Mouse (Mus musculus): ENCODE results near the gene 1700019D03Rik. TPM values are rescaled to one million over a fixed set of nuclear protein-coding genes. Genes with fewer than 3 reads are reported as not detected.

The 1700019D03Rik gene
- polyA plus RNA-seq, 1 experiment, result not detected

- no peak for TF ChIP-seq GATA1 (IDR thresholded peaks at IDR 0.05; ENCODE audit: low read length)
These were observed 48.0 kb downstream of the 1700019D03Rik start for GRCm38 (mm10) chr1:52971881-52972503.

GRCm38 (mm10) chr1:52964581-52964980 is 55.4 kb downstream of the 1700019D03Rik start:
- no peak for TF ChIP-seq GATA1 (IDR thresholded peaks at IDR 0.05; ENCODE audit: low read length)

GRCm38 (mm10) chr1:52963097-52963496 is 56.9 kb downstream of the 1700019D03Rik start:
- no peak for TF ChIP-seq GATA1 (IDR thresholded peaks at IDR 0.05; ENCODE audit: low read length)

- no peak for TF ChIP-seq GATA1 (IDR thresholded peaks at IDR 0.05; ENCODE audit: low read length)
These were observed 59.8 kb downstream of the 1700019D03Rik start for GRCm38 (mm10) chr1:52960191-52960590.

- TF ChIP-seq GATA1 (IDR thresholded peaks at IDR 0.05; ENCODE audit: low read length), result no peak
These were observed 63.2 kb downstream of the 1700019D03Rik start for GRCm38 (mm10) chr1:52956746-52957145.

GRCm38 (mm10) chr1:52955102-52955501 is 64.9 kb downstream of the 1700019D03Rik start:
- TF ChIP-seq GATA1 (IDR thresholded peaks at IDR 0.05; ENCODE audit: low read length), result no peak

- no peak for TF ChIP-seq GATA1 (IDR thresholded peaks at IDR 0.05; ENCODE audit: low read length)
These were observed 65.5 kb downstream of the 1700019D03Rik start for GRCm38 (mm10) chr1:52954456-52954855.

GRCm38 (mm10) chr1:52953548-52953947 is 66.4 kb downstream of the 1700019D03Rik start:
- no peak for TF ChIP-seq GATA1 (IDR thresholded peaks at IDR 0.05; ENCODE audit: low read length)

GRCm38 (mm10) chr1:52952551-52953397 is 67.2 kb downstream of the 1700019D03Rik start:
- no peak for TF ChIP-seq GATA1 (IDR thresholded peaks at IDR 0.05; ENCODE audit: low read length)

- no peak for TF ChIP-seq GATA1 (IDR thresholded peaks at IDR 0.05; ENCODE audit: low read length)
These were observed 67.8 kb downstream of the 1700019D03Rik start for GRCm38 (mm10) chr1:52952143-52952542.

- no peak for TF ChIP-seq GATA1 (IDR thresholded peaks at IDR 0.05; ENCODE audit: low read length)
These were observed 68.7 kb downstream of the 1700019D03Rik start for GRCm38 (mm10) chr1:52951146-52951868.

- no peak for TF ChIP-seq GATA1 (IDR thresholded peaks at IDR 0.05; ENCODE audit: low read length)
These were observed 72.1 kb downstream of the 1700019D03Rik start for GRCm38 (mm10) chr1:52947895-52948294.

GRCm38 (mm10) chr1:52939021-52939420 is 81.0 kb downstream of the 1700019D03Rik start:
- no peak for TF ChIP-seq GATA1 (IDR thresholded peaks at IDR 0.05; ENCODE audit: low read length)

- no peak for TF ChIP-seq GATA1 (IDR thresholded peaks at IDR 0.05; ENCODE audit: low read length)
These were observed 85.5 kb downstream of the 1700019D03Rik start for GRCm38 (mm10) chr1:52934494-52934893.

- TF ChIP-seq GATA1 (IDR thresholded peaks at IDR 0.05; ENCODE audit: low read length), result no peak
These were observed 103.3 kb downstream of the 1700019D03Rik start for GRCm38 (mm10) chr1:52916655-52917054.

- TF ChIP-seq GATA1 (IDR thresholded peaks at IDR 0.05; ENCODE audit: low read length), result no peak
These were observed 110.2 kb downstream of the 1700019D03Rik start for GRCm38 (mm10) chr1:52909783-52910182.
